Mouse (Mus musculus) megakaryocyte, embryonic 14.5 days (primary cell): ENCODE measurements around the gene Gipc3.

Experiments used
- FLI1 ChIP-seq: IDR thresholded peaks from 2 replicates; pipeline ENCODE4 v1.6.1; 2012; ENCODE audit warnings: low read length, inconsistent platforms, mixed read lengths
- GATA1 ChIP-seq: IDR thresholded peaks from 3 replicates; pipeline ENCODE4 v1.6.1; 2012; ENCODE audit warnings: mixed read lengths, low read length, inconsistent platforms, borderline replicate concordance

- TF ChIP-seq GATA1 = no peak
- no peak for TF ChIP-seq FLI1
Measured at GRCm38 (mm10) chr10:81303761-81304160, 39.3 kb downstream of the Gipc3 start.
